9 mouse cellular contexts compared by ENCODE assay signal in genomic region chr3:137895196-137895595, GRCm38 (mm10). TPM values are rescaled to one million over a fixed set of nuclear protein-coding genes. Genes with fewer than 3 reads are reported as not detected.
DNase-seq lines count a peak whose midpoint lies in the region; ATAC-seq and TF ChIP-seq lines count a peak whose summit lies in the region.
"Had no signal": no experiment of that assay in that cellular context is flagged by ENCODE, and none has a peak within 500 bp of the region (broad histone marks: within the 10 kb centered on the region; RNA-seq: fewer than 3 reads in every experiment).

No protein-coding gene starts in this region.

- no peak for TF ChIP-seq POLR2A in thymus, adult 2 months (IDR thresholded peaks at IDR 0.05; ENCODE audit: control insufficient read depth, extremely low read depth, insufficient read depth, low read length, poor library complexity)
- TF ChIP-seq POLR2A in embryonic fibroblast, embryonic 13.5 days (IDR thresholded peaks at IDR 0.05; ENCODE audit: low read depth, low read length): no peak

- no peak overlapping the region for H3K9ac ChIP-seq in hindbrain, embryonic 11.5 days (ENCODE audit: low read depth, low read length)
- no peak overlapping the region for H3K9ac ChIP-seq in hindbrain, embryonic 14.5 days
- no peak overlapping the region for H3K9ac ChIP-seq in forebrain, embryonic 14.5 days (ENCODE audit: low read length)
- H3K9ac ChIP-seq: midbrain, embryonic 12.5 days had no signal

- no peak overlapping the region for H3K27ac ChIP-seq in hindbrain, embryonic 11.5 days (ENCODE audit: low read depth, low read length)
- no peak overlapping the region for H3K27ac ChIP-seq in hindbrain, embryonic 14.5 days
- no peak overlapping the region for H3K27ac ChIP-seq in thymus, adult 2 months (ENCODE audit: control insufficient read depth, insufficient read depth, low read length)
- no peak overlapping the region for H3K27ac ChIP-seq in embryonic fibroblast, embryonic 13.5 days (ENCODE audit: insufficient read depth, low read length)
- no peak overlapping the region for H3K27ac ChIP-seq in forebrain, embryonic 14.5 days (ENCODE audit: low read depth, low read length)
- H3K27ac ChIP-seq: midbrain, embryonic 12.5 days had no signal

- H3K4me2 ChIP-seq in hindbrain, embryonic 11.5 days (replicated peaks; ENCODE audit: low read depth, low read length): no peak overlapping the region
- no peak overlapping the region for H3K4me2 ChIP-seq in hindbrain, embryonic 14.5 days (replicated peaks)
- no peak overlapping the region for H3K4me2 ChIP-seq in forebrain, embryonic 14.5 days (ENCODE audit: low read length)
- H3K4me2 ChIP-seq: midbrain, embryonic 12.5 days had no signal

- no peaks in the 10 kb centered on the region for H3K36me3 ChIP-seq in hindbrain, embryonic 11.5 days (ENCODE audit: control insufficient read depth, insufficient read depth, low read length)
- peaks cover 17% of the 10 kb centered on the region for H3K36me3 ChIP-seq in hindbrain, embryonic 14.5 days (replicated peaks; ENCODE audit: control insufficient read depth, insufficient read depth)
- H3K36me3 ChIP-seq in thymus, adult 2 months (ENCODE audit: control insufficient read depth, insufficient read depth, low read length): no peaks in the 10 kb centered on the region
- peaks cover 20% of the 10 kb centered on the region; the same call in 1 of the 2 replicates for H3K36me3 ChIP-seq in forebrain, embryonic 14.5 days (ENCODE audit: control insufficient read depth, insufficient read depth, low read length)

- H3K4me3 ChIP-seq in hindbrain, embryonic 11.5 days (ENCODE audit: low read depth, low read length): no peak overlapping the region
- no peak overlapping the region for H3K4me3 ChIP-seq in hindbrain, embryonic 14.5 days (replicated peaks; ENCODE audit: low read length)
- no peak overlapping the region for H3K4me3 ChIP-seq in thymus, adult 2 months (ENCODE audit: control insufficient read depth, insufficient read depth, low read length)
- H3K4me3 ChIP-seq in embryonic fibroblast, embryonic 13.5 days (ENCODE audit: insufficient read depth, low read length): no peak overlapping the region
- no peak overlapping the region for H3K4me3 ChIP-seq in forebrain, embryonic 14.5 days (ENCODE audit: low read depth, low read length)
- H3K4me3 ChIP-seq: midbrain, embryonic 12.5 days had no signal

- no peaks in the 10 kb centered on the region for H3K27me3 ChIP-seq in hindbrain, embryonic 11.5 days (ENCODE audit: control insufficient read depth, insufficient read depth, low read length)
- no peaks in the 10 kb centered on the region for H3K27me3 ChIP-seq in hindbrain, embryonic 14.5 days (ENCODE audit: control insufficient read depth, insufficient read depth, low read length)
- H3K27me3 ChIP-seq in thymus, adult 2 months (ENCODE audit: control insufficient read depth, insufficient read depth, low read length): no peaks in the 10 kb centered on the region
- no peaks in the 10 kb centered on the region for H3K27me3 ChIP-seq in forebrain, embryonic 14.5 days (replicated peaks; ENCODE audit: control insufficient read depth, insufficient read depth, low read length)
- H3K27me3 ChIP-seq: midbrain, embryonic 12.5 days had no signal

- DNase-seq in hindbrain, embryonic 11.5 days (ENCODE audit: low spot score): peak; percentile 15
- DNase-seq in hindbrain, embryonic 14.5 days (ENCODE audit: low spot score): no peak
- DNase-seq in thymus, adult 2 months: peak; percentile 22
- no peak for DNase-seq in thymus, adult 18-20 months
- DNase-seq in forebrain, embryonic 14.5 days (ENCODE audit: low spot score): no peak
- DNase-seq in gastrocnemius, adult 18-20 months (ENCODE audit: low spot score): no peak

- 87% methylated on average over 3 of the region's 3 CpGs for WGBS in hindbrain, embryonic 11.5 days
- WGBS in hindbrain, embryonic 14.5 days: 90% methylated on average over 3 of the region's 3 CpGs
- WGBS in thymus, adult 2 months: 92% methylated on average over 3 of the region's 3 CpGs
- WGBS in forebrain, embryonic 14.5 days: 98% methylated on average over 3 of the region's 3 CpGs

- H3K4me1 ChIP-seq in hindbrain, embryonic 11.5 days (replicated peaks; ENCODE audit: control insufficient read depth, insufficient read depth, low read length): no peaks in the 10 kb centered on the region
- H3K4me1 ChIP-seq in hindbrain, embryonic 14.5 days (replicated peaks; ENCODE audit: control insufficient read depth, insufficient read depth, low read length): no peaks in the 10 kb centered on the region
- H3K4me1 ChIP-seq in thymus, adult 2 months (replicated peaks; ENCODE audit: control insufficient read depth, insufficient read depth, low read length): no peaks in the 10 kb centered on the region
- peaks cover 2% of the 10 kb centered on the region; the same call in 1 of the 2 replicates for H3K4me1 ChIP-seq in embryonic fibroblast, embryonic 13.5 days (ENCODE audit: control insufficient read depth, insufficient read depth, low read length)
- no peaks in the 10 kb centered on the region; the same call in 1 of the 2 replicates for H3K4me1 ChIP-seq in forebrain, embryonic 14.5 days (ENCODE audit: control insufficient read depth, insufficient read depth, low read length)
- H3K4me1 ChIP-seq: midbrain, embryonic 12.5 days had no signal

- ATAC-seq in hindbrain, embryonic 11.5 days (ENCODE audit: low FRiP score): no peak
- ATAC-seq in hindbrain, embryonic 14.5 days (ENCODE audit: low FRiP score): no peak
- no peak for ATAC-seq in activated CD4-positive, CD25-positive, alpha-beta regulatory T cell, adult 4 months
- ATAC-seq in forebrain, embryonic 14.5 days: no peak

- no peak for TF ChIP-seq CTCF in thymus, adult 2 months (IDR thresholded peaks at IDR 0.05; ENCODE audit: borderline replicate concordance, control insufficient read depth, extremely low read depth, insufficient read depth, low read length, poor library complexity)
- TF ChIP-seq CTCF in embryonic fibroblast, embryonic 13.5 days (IDR thresholded peaks at IDR 0.05; ENCODE audit: borderline replicate concordance, insufficient read depth, low read length): peak; percentile 34; the same call in 1 of the 2 replicates

- H3K9me3 ChIP-seq in hindbrain, embryonic 11.5 days (ENCODE audit: control insufficient read depth, low read length): no peaks in the 10 kb centered on the region
- H3K9me3 ChIP-seq in hindbrain, embryonic 14.5 days (ENCODE audit: control insufficient read depth, low read length): no peaks in the 10 kb centered on the region
- no peaks in the 10 kb centered on the region for H3K9me3 ChIP-seq in forebrain, embryonic 14.5 days (replicated peaks; ENCODE audit: control insufficient read depth, low read length)
- H3K9me3 ChIP-seq: midbrain, embryonic 12.5 days had no signal

RNA-seq across cellular contexts. Expression of gene Lamtor3, which starts 23.1 kb away (rescaled TPM):
- polyA plus RNA-seq in hindbrain, embryonic 11.5 days (2014; fragmentation: Nextera tagmentation; extraction: Ambion mirVana): 96.9 and 103 TPM in 2 replicates
- polyA plus RNA-seq in hindbrain, embryonic 14.5 days (2014; fragmentation: Nextera tagmentation; extraction: Ambion mirVana): 128 and 131 TPM in 2 replicates
- polyA plus RNA-seq in thymus, adult 2 months (2012; rRNA removed): 39.0 and 45.9 TPM in 2 replicates
- polyA plus RNA-seq in embryonic fibroblast, embryonic 13.5 days (2011; ENCODE audit: insufficient read length, low read depth, missing spikeins): 67.2 and 73.9 TPM in 2 replicates
- 10 to 100 TPM; 69.7 to 81.8 TPM for polyA plus RNA-seq in activated CD4-positive, CD25-positive, alpha-beta regulatory T cell, adult 4 months (2017; shearing (Covaris generic))
- polyA plus RNA-seq in forebrain, embryonic 14.5 days (2014; fragmentation: Nextera tagmentation; extraction: Ambion mirVana): 143 and 153 TPM in 2 replicates
- 10 to 100 TPM; 46.6 to 50.5 TPM for total RNA-seq in gastrocnemius, adult 18-20 months (2021)

RNA-seq across cellular contexts. Expression of gene Dnajb14, which starts 27.7 kb away (rescaled TPM):
- 9.2 and 10.4 TPM in 2 replicates for polyA plus RNA-seq in hindbrain, embryonic 11.5 days (2014; fragmentation: Nextera tagmentation; extraction: Ambion mirVana)
- 19.1 and 19.8 TPM in 2 replicates for polyA plus RNA-seq in hindbrain, embryonic 14.5 days (2014; fragmentation: Nextera tagmentation; extraction: Ambion mirVana)
- polyA plus RNA-seq in thymus, adult 2 months (2012; rRNA removed): 2.8 and 2.9 TPM in 2 replicates
- 16.2 and 16.4 TPM in 2 replicates for polyA plus RNA-seq in embryonic fibroblast, embryonic 13.5 days (2011; ENCODE audit: insufficient read length, low read depth, missing spikeins)
- 1 to 10 TPM; 2.8 to 3.9 TPM for polyA plus RNA-seq in activated CD4-positive, CD25-positive, alpha-beta regulatory T cell, adult 4 months (2017; shearing (Covaris generic))
- polyA plus RNA-seq in forebrain, embryonic 14.5 days (2014; fragmentation: Nextera tagmentation; extraction: Ambion mirVana): 6.3 and 9.1 TPM in 2 replicates
- total RNA-seq in gastrocnemius, adult 18-20 months (2021): 1 to 10 TPM; 7.1 to 7.7 TPM

RNA-seq across cellular contexts. Expression of gene H2afz, which starts 30.9 kb away (rescaled TPM):
- 2,789 and 2,825 TPM in 2 replicates for polyA plus RNA-seq in hindbrain, embryonic 11.5 days (2014; fragmentation: Nextera tagmentation; extraction: Ambion mirVana)
- 748 TPM in 2 replicates for polyA plus RNA-seq in hindbrain, embryonic 14.5 days (2014; fragmentation: Nextera tagmentation; extraction: Ambion mirVana)
- polyA plus RNA-seq in thymus, adult 2 months (2012; rRNA removed): 2,509 and 3,151 TPM in 2 replicates
- 224 and 311 TPM in 2 replicates for polyA plus RNA-seq in embryonic fibroblast, embryonic 13.5 days (2011; ENCODE audit: insufficient read length, low read depth, missing spikeins)
- polyA plus RNA-seq in activated CD4-positive, CD25-positive, alpha-beta regulatory T cell, adult 4 months (2017; shearing (Covaris generic)): 1,000 to 10,000 TPM; 1,823 to 2,009 TPM
- 1,646 and 1,983 TPM in 2 replicates for polyA plus RNA-seq in forebrain, embryonic 14.5 days (2014; fragmentation: Nextera tagmentation; extraction: Ambion mirVana)
- total RNA-seq in gastrocnemius, adult 18-20 months (2021): 10 to 100 TPM; 56.4 to 59.8 TPM

Comparison
In these comparisons a context has a peak if more than half of its experiments do, and no peak if none do; other contexts are left out.
1. DNase-seq: peak in hindbrain, embryonic 11.5 days (single experiment) and thymus, adult 2 months (single experiment); none in hindbrain, embryonic 14.5 days (single experiment), thymus, adult 18-20 months (0 of 2), forebrain, embryonic 14.5 days (single experiment) and gastrocnemius, adult 18-20 months (single experiment).